Mouse (Mus musculus): ENCODE results near the gene Pde10a. TPM values are rescaled to one million over a fixed set of nuclear protein-coding genes. Genes with fewer than 3 reads are reported as not detected.

Pde10a gene
- total and polyA plus RNA-seq, 3 experiments = 1.4 to 2.2 (median 1.9) TPM

- Histone ChIP-seq H3K4me1 (ENCODE audit: control insufficient read depth, insufficient read depth, low read length) (no peaks in the 10 kb centered on the region), H3K27ac (no peak overlapping the region), H3K79me2 (replicated peaks; ENCODE audit: control insufficient read depth, insufficient read depth, low read length) (no peaks in the 10 kb centered on the region), H3K36me3 (ENCODE audit: control insufficient read depth, insufficient read depth, low read length) (no peaks in the 10 kb centered on the region), H3K27me3 (ENCODE audit: control insufficient read depth, insufficient read depth, low read length) (no peaks in the 10 kb centered on the region), H3K9ac (ENCODE audit: low read depth, low read length) (no peak overlapping the region), H3K4me3 (no peak overlapping the region)
- no peak for TF ChIP-seq POLR2A (IDR thresholded peaks at IDR 0.05; ENCODE audit: insufficient read depth, low read depth, low read length)
- TF ChIP-seq EP300 (IDR thresholded peaks at IDR 0.05; ENCODE audit: insufficient read depth, low read depth, low read length) = no peak
- no peak for TF ChIP-seq CTCF (IDR thresholded peaks at IDR 0.05)
- WGBS = 62% methylated on average over 4 of the region's 4 CpGs
- peak in 1 of 2 experiments; percentile 36 for DNase-seq
- intact Hi-C loops (cut with DNase I) = loop anchor here (5.0 kb wide), 1 partner anchor 38 kb away; no protein-coding TSS in a partner anchor
These were observed 109.3 kb downstream of the Pde10a start for GRCm38 (mm10) chr17:8634476-8634875.

GRCm38 (mm10) chr17:8636231-8636630 lies 111.1 kb downstream of the Pde10a start:
- WGBS = 68% methylated on average over 3 of the region's 3 CpGs
- intact Hi-C loops (cut with DNase I) = no loop called here
- TF ChIP-seq POLR2A (IDR thresholded peaks at IDR 0.05; ENCODE audit: insufficient read depth, low read depth, low read length) = no peak
- TF ChIP-seq EP300 (IDR thresholded peaks at IDR 0.05; ENCODE audit: insufficient read depth, low read depth, low read length) = no peak
- TF ChIP-seq CTCF (IDR thresholded peaks at IDR 0.05) = no peak

GRCm38 (mm10) chr17:8636691-8637090 lies 111.5 kb downstream of the Pde10a start:
- 61% methylated on average over 11 of the region's 11 CpGs for WGBS
- Histone ChIP-seq H3K36me3 (ENCODE audit: control insufficient read depth, insufficient read depth, low read length) (no peaks in the 10 kb centered on the region), H3K27me3 (ENCODE audit: control insufficient read depth, insufficient read depth, low read length) (no peaks in the 10 kb centered on the region), H3K79me2 (replicated peaks; ENCODE audit: control insufficient read depth, insufficient read depth, low read length) (no peaks in the 10 kb centered on the region), H3K27ac (no peak overlapping the region), H3K4me1 (ENCODE audit: control insufficient read depth, insufficient read depth, low read length) (no peaks in the 10 kb centered on the region), H3K4me3 (no peak overlapping the region), H3K9ac (ENCODE audit: low read depth, low read length) (no peak overlapping the region)
- DNase-seq = no peak
- no peak for TF ChIP-seq POLR2A (IDR thresholded peaks at IDR 0.05; ENCODE audit: insufficient read depth, low read depth, low read length)
- no peak for TF ChIP-seq EP300 (IDR thresholded peaks at IDR 0.05; ENCODE audit: insufficient read depth, low read depth, low read length)
- no peak for TF ChIP-seq CTCF (IDR thresholded peaks at IDR 0.05)
- intact Hi-C loops (cut with DNase I) = no loop called here

More at GRCm38 (mm10) chr17:8636231-8636630, 111.1 kb downstream of the Pde10a start:
- Histone ChIP-seq H3K27ac (no peak overlapping the region), H3K27me3 (ENCODE audit: control insufficient read depth, insufficient read depth, low read length) (no peaks in the 10 kb centered on the region), H3K79me2 (replicated peaks; ENCODE audit: control insufficient read depth, insufficient read depth, low read length) (no peaks in the 10 kb centered on the region), H3K9ac (ENCODE audit: low read depth, low read length) (no peak overlapping the region), H3K4me1 (ENCODE audit: control insufficient read depth, insufficient read depth, low read length) (no peaks in the 10 kb centered on the region), H3K4me3 (no peak overlapping the region), H3K36me3 (ENCODE audit: control insufficient read depth, insufficient read depth, low read length) (no peaks in the 10 kb centered on the region)
- no peak for DNase-seq

GRCm38 (mm10) chr17:8637181-8637580 lies 112.0 kb downstream of the Pde10a start:
- Histone ChIP-seq H3K9ac (ENCODE audit: low read depth, low read length) (no peak overlapping the region), H3K36me3 (ENCODE audit: control insufficient read depth, insufficient read depth, low read length) (no peaks in the 10 kb centered on the region), H3K27ac (no peak overlapping the region), H3K4me1 (ENCODE audit: control insufficient read depth, insufficient read depth, low read length) (no peaks in the 10 kb centered on the region), H3K4me3 (no peak overlapping the region), H3K27me3 (ENCODE audit: control insufficient read depth, insufficient read depth, low read length) (no peaks in the 10 kb centered on the region), H3K79me2 (replicated peaks; ENCODE audit: control insufficient read depth, insufficient read depth, low read length) (no peaks in the 10 kb centered on the region)
- no peak for DNase-seq
- TF ChIP-seq EP300 (IDR thresholded peaks at IDR 0.05; ENCODE audit: insufficient read depth, low read depth, low read length) = no peak
- TF ChIP-seq CTCF (IDR thresholded peaks at IDR 0.05) = peak; percentile 38
- intact Hi-C loops (cut with DNase I) = no loop called here
- WGBS = 66% methylated on average over 4 of the region's 4 CpGs

GRCm38 (mm10) chr17:8639703-8640380 lies 114.7 kb downstream of the Pde10a start:
- 80% methylated on average over 12 of the region's 12 CpGs for WGBS
- H3K4me3 ChIP-seq = no peak overlapping the region
- no peaks in the 10 kb centered on the region for H3K79me2 ChIP-seq (replicated peaks; ENCODE audit: control insufficient read depth, insufficient read depth, low read length)
- intact Hi-C loops (cut with DNase I) = no loop called here
- no peak overlapping the region for H3K27ac ChIP-seq
- TF ChIP-seq POLR2A (IDR thresholded peaks at IDR 0.05; ENCODE audit: insufficient read depth, low read depth, low read length) = no peak
- TF ChIP-seq EP300 (IDR thresholded peaks at IDR 0.05; ENCODE audit: insufficient read depth, low read depth, low read length) = no peak
- TF ChIP-seq CTCF (IDR thresholded peaks at IDR 0.05) = no peak
- H3K36me3 ChIP-seq (ENCODE audit: control insufficient read depth, insufficient read depth, low read length) = no peaks in the 10 kb centered on the region
- no peaks in the 10 kb centered on the region for H3K27me3 ChIP-seq (ENCODE audit: control insufficient read depth, insufficient read depth, low read length)
- H3K9ac ChIP-seq (ENCODE audit: low read depth, low read length) = no peak overlapping the region
- H3K4me1 ChIP-seq (ENCODE audit: control insufficient read depth, insufficient read depth, low read length) = no peaks in the 10 kb centered on the region
- no peak for DNase-seq

GRCm38 (mm10) chr17:8640741-8641480 lies 115.7 kb downstream of the Pde10a start:
- DNase-seq = no peak
- H3K4me3 ChIP-seq = no peak overlapping the region
- no peak for TF ChIP-seq CTCF (IDR thresholded peaks at IDR 0.05)
- no peak for TF ChIP-seq EP300 (IDR thresholded peaks at IDR 0.05; ENCODE audit: insufficient read depth, low read depth, low read length)
- TF ChIP-seq POLR2A (IDR thresholded peaks at IDR 0.05; ENCODE audit: insufficient read depth, low read depth, low read length) = no peak
- H3K27me3 ChIP-seq (ENCODE audit: control insufficient read depth, insufficient read depth, low read length) = no peaks in the 10 kb centered on the region
- H3K27ac ChIP-seq = no peak overlapping the region
- H3K4me1 ChIP-seq (ENCODE audit: control insufficient read depth, insufficient read depth, low read length) = no peaks in the 10 kb centered on the region
- no peaks in the 10 kb centered on the region for H3K79me2 ChIP-seq (replicated peaks; ENCODE audit: control insufficient read depth, insufficient read depth, low read length)
- 79% methylated on average over 16 of the region's 16 CpGs for WGBS
- H3K9ac ChIP-seq (ENCODE audit: low read depth, low read length) = no peak overlapping the region
- no peaks in the 10 kb centered on the region for H3K36me3 ChIP-seq (ENCODE audit: control insufficient read depth, insufficient read depth, low read length)
- intact Hi-C loops (cut with DNase I) = no loop called here
